Mouse (Mus musculus): ENCODE measurements around the gene Ubtd2.

DNA sequence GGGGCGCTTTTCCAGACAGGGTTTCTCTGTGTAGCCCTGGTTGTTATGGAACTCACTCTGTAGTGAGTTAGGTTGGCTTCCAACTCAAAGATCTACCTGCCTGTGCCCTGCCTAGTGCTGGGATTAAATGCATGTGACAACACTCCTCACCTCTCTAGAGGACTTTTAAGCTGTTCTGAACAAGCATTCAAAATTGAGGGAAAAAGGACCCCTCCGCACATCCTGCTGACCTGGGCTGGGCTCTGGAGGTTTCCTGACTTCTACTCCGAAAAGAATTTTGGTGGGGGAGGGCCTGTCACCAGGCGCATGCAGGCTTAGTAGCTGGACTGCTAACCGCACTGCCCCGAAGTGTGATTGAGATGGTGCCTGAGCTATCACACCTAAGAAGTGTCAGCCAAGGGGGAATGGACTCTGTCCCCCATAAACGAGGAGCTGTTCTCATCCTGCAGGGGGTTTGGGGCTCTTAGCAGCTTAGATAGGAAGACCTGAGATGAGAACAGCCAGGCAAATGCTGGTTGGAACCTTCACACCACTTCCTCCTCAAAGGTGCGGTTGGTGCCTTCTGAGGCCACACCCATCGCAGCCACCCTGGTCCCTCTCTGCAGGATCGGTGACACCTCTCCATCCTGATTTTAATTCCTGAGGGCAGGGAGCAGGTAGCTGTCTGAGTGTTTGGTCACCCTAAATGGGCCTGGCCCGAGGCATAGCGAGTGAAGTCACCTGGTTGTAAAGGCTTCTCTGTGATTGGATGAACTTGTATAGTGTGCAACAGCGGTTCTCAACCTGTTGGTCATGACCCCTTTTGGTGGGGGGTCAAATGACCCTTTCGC, 98.4 kb downstream of the Ubtd2 start:
- TF ChIP-seq CTCF (conservative IDR thresholded peaks at IDR 0.05; ENCODE audit: low read length): no peak
- TF ChIP-seq NANOG (IDR thresholded peaks at IDR 0.05; ENCODE audit: borderline replicate concordance, low read length): no peak
- TF ChIP-seq POU5F1 (IDR thresholded peaks at IDR 0.05; ENCODE audit: borderline replicate concordance, low read length): no peak
